Mouse (Mus musculus) megakaryocyte, embryonic 14.5 days (primary cell): Measurements from ENCODE around the gene Muc2.

Source experiments
- FLI1 ChIP-seq: IDR thresholded peaks from 2 replicates; pipeline ENCODE4 v1.6.1; 2012; ENCODE audit warnings: low read length, inconsistent platforms, mixed read lengths
- GATA1 ChIP-seq: IDR thresholded peaks from 3 replicates; pipeline ENCODE4 v1.6.1; 2012; ENCODE audit warnings: mixed read lengths, low read length, inconsistent platforms, borderline replicate concordance

DNA sequence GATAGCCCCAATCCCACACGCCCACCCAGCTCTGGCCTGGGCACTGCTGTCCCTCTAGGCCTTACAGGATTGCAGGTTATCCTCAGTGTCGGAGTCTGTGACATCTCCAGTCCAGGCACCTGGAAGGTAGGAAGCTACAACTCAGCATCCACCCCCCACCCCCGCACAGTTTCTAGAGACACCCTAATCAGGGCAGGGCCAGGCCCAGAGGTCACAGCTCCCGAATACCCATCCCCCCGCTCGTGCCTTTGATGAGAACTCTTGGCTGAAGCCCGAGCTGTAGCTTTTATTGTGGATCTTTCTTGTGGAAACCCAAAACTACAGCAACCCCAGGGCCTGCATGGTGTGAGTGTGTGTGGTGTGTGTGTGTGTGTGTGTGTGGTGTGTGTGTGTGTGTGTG, 37.9 kb upstream of the Muc2 start:
- no peak for TF ChIP-seq GATA1
- no peak for TF ChIP-seq FLI1
